In genomic region chr4:123527607-123528010, GRCm38 (mm10) we compare ENCODE assay signal across 8 mouse cellular contexts.
DNase-seq lines count a peak whose midpoint lies in the region; ATAC-seq and TF ChIP-seq lines count a peak whose summit lies in the region.

No protein-coding gene starts in this region.

- 0 out of 2 replicates have a peak overlapping the region, but pooled peaks have one; percentile 5 for H3K27ac ChIP-seq in kidney, adult 2 months (ENCODE audit: insufficient read depth, low read depth, low read length)
- peak overlapping the region; percentile 77 for H3K27ac ChIP-seq in embryonic facial prominence, embryonic 13.5 days
- peak overlapping the region; percentile 53; the same call in 1 of the 2 replicates for H3K27ac ChIP-seq in heart, embryonic 16.5 days (ENCODE audit: low read length)

- DNase-seq in kidney, adult 2 months = peak; percentile 43
- no peak for DNase-seq in kidney, adult 11 months
- DNase-seq in left cerebral cortex, adult 11 months (ENCODE audit: low spot score) = peak; percentile 55
- peak; percentile 44 for DNase-seq in lung, postnatal 14 days
- DNase-seq in right cerebral cortex, postnatal 36 days (ENCODE audit: low spot score in 2 of 2) = peak; percentile 42 to 58
- no peak for DNase-seq in yolk sac, embryonic 10.5 days (ENCODE audit: low spot score)

- no peaks in the 10 kb centered on the region for H3K36me3 ChIP-seq in kidney, adult 2 months (ENCODE audit: control insufficient read depth, insufficient read depth, low read length)
- no peaks in the 10 kb centered on the region for H3K36me3 ChIP-seq in embryonic facial prominence, embryonic 13.5 days
- peaks cover 3% of the 10 kb centered on the region; the same call in 1 of the 2 replicates for H3K36me3 ChIP-seq in heart, embryonic 16.5 days (ENCODE audit: control insufficient read depth, insufficient read depth)

- ATAC-seq in embryonic facial prominence, embryonic 13.5 days (ENCODE audit: insufficient number of reproducible peaks, insufficient read depth, low FRiP score, low TSS enrichment, low read depth) = no peak
- no peak for ATAC-seq in heart, embryonic 16.5 days (replicated peaks; ENCODE audit: extremely low read depth, insufficient read depth, low FRiP score)

- 22% methylated on average over 8 of the region's 8 CpGs for WGBS in kidney, adult 2 months
- 1% methylated on average over 8 of the region's 8 CpGs for WGBS in embryonic facial prominence, embryonic 13.5 days
- 20% methylated on average over 8 of the region's 8 CpGs for WGBS in heart, embryonic 16.5 days

- no peak for TF ChIP-seq POLR2A in kidney, adult 2 months (IDR thresholded peaks at IDR 0.05; ENCODE audit: low read depth, low read length)

- no peaks in the 10 kb centered on the region for H3K9me3 ChIP-seq in embryonic facial prominence, embryonic 13.5 days
- H3K9me3 ChIP-seq in heart, embryonic 16.5 days (replicated peaks; ENCODE audit: control insufficient read depth, low read length) = no peaks in the 10 kb centered on the region

- peaks cover 3% of the 10 kb centered on the region for H3K4me1 ChIP-seq in kidney, adult 2 months (ENCODE audit: control insufficient read depth, insufficient read depth, low read length)
- H3K4me1 ChIP-seq in embryonic facial prominence, embryonic 13.5 days = peaks cover 56% of the 10 kb centered on the region
- H3K4me1 ChIP-seq in heart, embryonic 16.5 days (ENCODE audit: control insufficient read depth, insufficient read depth, low read length) = peaks cover 31% of the 10 kb centered on the region

- peak overlapping the region; percentile 63 for H3K9ac ChIP-seq in embryonic facial prominence, embryonic 13.5 days
- H3K9ac ChIP-seq in heart, embryonic 16.5 days (ENCODE audit: low read length) = peak overlapping the region; percentile 43

- H3K4me2 ChIP-seq in embryonic facial prominence, embryonic 13.5 days = peak overlapping the region; percentile 62
- peak overlapping the region; percentile 55 for H3K4me2 ChIP-seq in heart, embryonic 16.5 days (ENCODE audit: low read depth, low read length)

- H3K27me3 ChIP-seq in kidney, adult 2 months (replicated peaks; ENCODE audit: control insufficient read depth, insufficient read depth, low read length) = no peaks in the 10 kb centered on the region
- H3K27me3 ChIP-seq in embryonic facial prominence, embryonic 13.5 days = no peaks in the 10 kb centered on the region
- H3K27me3 ChIP-seq in heart, embryonic 16.5 days (ENCODE audit: control insufficient read depth, insufficient read depth, low read length) = no peaks in the 10 kb centered on the region

- no peak for TF ChIP-seq CTCF in kidney, adult 2 months (conservative IDR thresholded peaks at IDR 0.05; ENCODE audit: insufficient read depth, insufficient read length, low read depth, low read length)

- H3K4me3 ChIP-seq in kidney, adult 2 months (ENCODE audit: insufficient read depth, low read depth, low read length) = peak overlapping the region; percentile 13
- peak overlapping the region; percentile 40 for H3K4me3 ChIP-seq in embryonic facial prominence, embryonic 13.5 days
- H3K4me3 ChIP-seq in heart, embryonic 16.5 days (ENCODE audit: low read length) = peak overlapping the region; percentile 33

Comparison
In these comparisons a context has a peak if more than half of its experiments do, and no peak if none do; other contexts are left out.
1. DNase-seq: peak in kidney, adult 2 months (single experiment), left cerebral cortex, adult 11 months (single experiment), lung, postnatal 14 days (single experiment) and right cerebral cortex, postnatal 36 days (2 of 2); none in kidney, adult 11 months (single experiment) and yolk sac, embryonic 10.5 days (single experiment).
2. H3K27ac ChIP-seq: peak in every context shown above with its lines; median percentile 77 in embryonic facial prominence, embryonic 13.5 days; 53 in heart, embryonic 16.5 days; 5 in kidney, adult 2 months.
3. Peak in every context shown above with its lines, with median percentiles within 50 percentile points of each other: H3K4me3 ChIP-seq.